Mouse (Mus musculus) G1E (cell line): ENCODE results near the gene Gm44502. TPM values are rescaled to one million over a fixed set of nuclear protein-coding genes. Genes with fewer than 3 reads are reported as not detected.

Experiments
- ATAC-seq: 2 replicates; pipeline ENCODE4 v1.8.0; 2016; ENCODE audit warnings: mild to moderate bottlenecking; ENCODE audit not compliant: insufficient number of reproducible peaks, poor library complexity, low FRiP score, severe bottlenecking; ENCODE audit errors: extremely low read depth
- DNase-seq: peaks from one replicate; pipeline ENCODE4 v3.0.0; 2012; ENCODE audit warnings: low spot score
- H3K27me3 ChIP-seq: 2 replicates; pipeline ENCODE4 v1.6.1; 2012; ENCODE audit warnings: mild to moderate bottlenecking, low read length, inconsistent platforms; ENCODE audit not compliant: insufficient read depth
- H3K36me3 ChIP-seq: replicated peaks from 2 replicates; pipeline ENCODE3; 2012; ENCODE audit warnings: mild to moderate bottlenecking, inconsistent platforms
- H3K4me1 ChIP-seq: 2 replicates; pipeline ENCODE4 v1.6.1; 2012; ENCODE audit warnings: low read depth, low read length, inconsistent platforms, mixed read lengths; ENCODE audit not compliant: insufficient read depth
- H3K4me3 ChIP-seq: 2 replicates; pipeline ENCODE4 v1.5.1; 2012; ENCODE audit warnings: low read depth, mild to moderate bottlenecking, inconsistent platforms, low read length, moderate library complexity, mixed read lengths
- H3K9me3 ChIP-seq: replicated peaks from 2 replicates; pipeline ENCODE4 v1.6.1; 2012; ENCODE audit warnings: inconsistent platforms
- CTCF ChIP-seq: IDR thresholded peaks from 2 replicates; pipeline ENCODE4 v1.5.1; 2012; ENCODE audit warnings: low read depth, low read length, inconsistent platforms, mixed read lengths
- GATA1 ChIP-seq: IDR thresholded peaks from 2 replicates; pipeline ENCODE4 v1.6.1; 2012; ENCODE audit warnings: borderline replicate concordance, low read length, inconsistent platforms, mixed read lengths
- GATA2 ChIP-seq: IDR thresholded peaks from 2 replicates; pipeline ENCODE4 v1.6.1; 2012; ENCODE audit warnings: low read depth, low read length, inconsistent platforms, borderline replicate concordance
- POLR2AphosphoS5 ChIP-seq: IDR thresholded peaks from 2 replicates; pipeline ENCODE4 v1.6.1; 2012; ENCODE audit warnings: low read depth, low read length, inconsistent platforms; ENCODE audit not compliant: insufficient replicate concordance
- TAL1 ChIP-seq: conservative IDR thresholded peaks from 2 replicates; pipeline ENCODE4 v1.6.1; 2012; ENCODE audit warnings: low read depth, low read length, inconsistent platforms, mixed read lengths
- polyA plus RNA-seq: library from polyadenylated mRNA; stranded (reverse); fragments of >175 nt; gene quantifications from 2 replicates; pipeline ENCODE4 v1.2.3, GENCODE M21; 2012
- total RNA-seq, 2 experiments: library from RNA; stranded (forward) in 1 of 2; stranded (reverse) in 1 of 2; fragments of 200-1000 nt in 1 of 2; fragments of >200 nt in 1 of 2; fragmentation: Nextera tagmentation in 1 of 2; gene quantifications; 2 replicates each; pipeline ENCODE4 v1.2.3; 2014 to 2017

Gene Gm44502
- total and polyA plus RNA-seq, 3 experiments = 0.71 to 0.93 TPM; not detected in 1

GRCm38 (mm10) chr15:89373762-89374248 is 55.7 kb downstream of the Gm44502 start, which contains the start of gene Sco2:
Gene Sco2 (minus strand): TSS chr15:89373846.
- ATAC-seq (peak; percentile 65), DNase-seq (peak; percentile 86)
- peaks cover 57% of the 10 kb centered on the region for H3K4me1 ChIP-seq
- peaks cover 16% of the 10 kb centered on the region for H3K9me3 ChIP-seq
- no peak for TF ChIP-seq GATA2
- peak; percentile 72; the same call in 1 of the 2 replicates for TF ChIP-seq CTCF
- 0 out of 2 replicates have a peak, but pooled peaks have one; percentile 77 for TF ChIP-seq POLR2AphosphoS5
- H3K36me3 ChIP-seq = peaks cover 54% of the 10 kb centered on the region
- peaks cover 1% of the 10 kb centered on the region; the same call in 1 of the 2 replicates for H3K27me3 ChIP-seq
- peak within 1 kb of the TSS; percentile 86 for H3K4me3 ChIP-seq

GRCm38 (mm10) chr15:89373027-89373761 is 56.3 kb downstream of the Gm44502 start:
- Histone ChIP-seq H3K4me1 (peaks cover 57% of the 10 kb centered on the region), H3K36me3 (peaks cover 60% of the 10 kb centered on the region), H3K27me3 (no peaks in the 10 kb centered on the region; the same call in 1 of the 2 replicates), H3K9me3 (peaks cover 10% of the 10 kb centered on the region), H3K4me3 (peak overlapping the region; percentile 86)
- peak; percentile 89 for DNase-seq
- peak; percentile 30; the same call in 1 of the 2 replicates for TF ChIP-seq CTCF
- TF ChIP-seq GATA2 = no peak
- peak; percentile 75 for ATAC-seq

GRCm38 (mm10) chr15:89372536-89372935 is 57.0 kb downstream of the Gm44502 start:
- no peak for ATAC-seq

GRCm38 (mm10) chr15:89372068-89372467 is 57.4 kb downstream of the Gm44502 start:
- Histone ChIP-seq H3K4me1 (peaks cover 57% of the 10 kb centered on the region), H3K4me3 (peak overlapping the region; percentile 86; the same call in 1 of the 2 replicates), H3K36me3 (peaks cover 72% of the 10 kb centered on the region), H3K9me3 (no peaks in the 10 kb centered on the region), H3K27me3 (no peaks in the 10 kb centered on the region)
- ATAC-seq (no peak), DNase-seq (no peak)
- TF ChIP-seq CTCF (no peak), TAL1 (no peak), GATA1 (no peak), POLR2AphosphoS5 (no peak), GATA2 (no peak)

More at GRCm38 (mm10) chr15:89372536-89372935, 57.0 kb downstream of the Gm44502 start:
- peaks cover 3% of the 10 kb centered on the region; the same call in 1 of the 2 replicates for H3K9me3 ChIP-seq
- DNase-seq = no peak
- peak overlapping the region; percentile 86 for H3K4me3 ChIP-seq
- H3K36me3 ChIP-seq = peaks cover 67% of the 10 kb centered on the region
- no peaks in the 10 kb centered on the region for H3K27me3 ChIP-seq
- peaks cover 57% of the 10 kb centered on the region for H3K4me1 ChIP-seq
- no peak for TF ChIP-seq CTCF
- TF ChIP-seq TAL1 = no peak
- no peak for TF ChIP-seq POLR2AphosphoS5
- TF ChIP-seq GATA2 = no peak
- no peak for TF ChIP-seq GATA1

Other genes starting within 250 kb of the Gm44502 start
Only the 20 nearest of the 21 such genes appear.
- 3.5 and 4.0 TPM in 2 replicates for gene Dennd6b, start 233.2 kb downstream of the Gm44502 start, total RNA-seq (2014; fragmentation: Nextera tagmentation)
- gene Dennd6b, start 233.2 kb downstream of the Gm44502 start, total RNA-seq (2017) = 1.8 and 2.3 TPM in 2 replicates
- gene Dennd6b, start 233.2 kb downstream of the Gm44502 start, polyA plus RNA-seq = 7.3 and 7.6 TPM in 2 replicates
- 47.6 and 65.5 TPM in 2 replicates for gene Ppp6r2, start 218.1 kb downstream of the Gm44502 start, total RNA-seq (2014; fragmentation: Nextera tagmentation)
- 34.9 and 104 TPM in 2 replicates for gene Ppp6r2, start 218.1 kb downstream of the Gm44502 start, total RNA-seq (2017)
- 105 and 107 TPM in 2 replicates for gene Ppp6r2, start 218.1 kb downstream of the Gm44502 start, polyA plus RNA-seq
- 100 and 128 TPM in 2 replicates for gene Sbf1, start 114.4 kb downstream of the Gm44502 start, total RNA-seq (2014; fragmentation: Nextera tagmentation)
- 40.5 and 42.5 TPM in 2 replicates for gene Sbf1, start 114.4 kb downstream of the Gm44502 start, total RNA-seq (2017)
- 104 and 145 TPM in 2 replicates for gene Sbf1, start 114.4 kb downstream of the Gm44502 start, polyA plus RNA-seq
- gene Adm2, start 107.0 kb downstream of the Gm44502 start, total RNA-seq (2014; fragmentation: Nextera tagmentation) = not detected in 2 replicates
- not detected in 2 replicates for gene Adm2, start 107.0 kb downstream of the Gm44502 start, total RNA-seq (2017)
- gene Adm2, start 107.0 kb downstream of the Gm44502 start, polyA plus RNA-seq = 0.11 and 0.12 TPM in 2 replicates
- not detected in 2 replicates for gene Miox, start 95.3 kb downstream of the Gm44502 start, total RNA-seq (2014; fragmentation: Nextera tagmentation)
- 0.11 and 0.12 TPM in 2 replicates for gene Miox, start 95.3 kb downstream of the Gm44502 start, total RNA-seq (2017)
- gene Miox, start 95.3 kb downstream of the Gm44502 start, polyA plus RNA-seq = not detected in 2 replicates
- 42.7 and 76.3 TPM in 2 replicates for gene Lmf2, start 74.0 kb downstream of the Gm44502 start, total RNA-seq (2014; fragmentation: Nextera tagmentation)
- gene Lmf2, start 74.0 kb downstream of the Gm44502 start, total RNA-seq (2017) = 13.7 and 15.3 TPM in 2 replicates
- 116 and 125 TPM in 2 replicates for gene Lmf2, start 74.0 kb downstream of the Gm44502 start, polyA plus RNA-seq
- gene Ncaph2, start 74.0 kb downstream of the Gm44502 start, total RNA-seq (2014; fragmentation: Nextera tagmentation) = 147 and 164 TPM in 2 replicates
- 130 and 148 TPM in 2 replicates for gene Ncaph2, start 74.0 kb downstream of the Gm44502 start, total RNA-seq (2017)
- 68.4 and 78.1 TPM in 2 replicates for gene Ncaph2, start 74.0 kb downstream of the Gm44502 start, polyA plus RNA-seq
- gene Sco2, start 55.9 kb downstream of the Gm44502 start, total RNA-seq (2014; fragmentation: Nextera tagmentation) = 9.5 and 15.0 TPM in 2 replicates
- 26.2 and 27.8 TPM in 2 replicates for gene Sco2, start 55.9 kb downstream of the Gm44502 start, total RNA-seq (2017)
- gene Sco2, start 55.9 kb downstream of the Gm44502 start, polyA plus RNA-seq = 62.3 and 64.6 TPM in 2 replicates
- not detected in 2 replicates for gene Tymp, start 52.7 kb downstream of the Gm44502 start, total RNA-seq (2014; fragmentation: Nextera tagmentation)
- gene Tymp, start 52.7 kb downstream of the Gm44502 start, total RNA-seq (2017) = 0.27 and 0.35 TPM in 2 replicates
- 0.61 and 0.69 TPM in 2 replicates for gene Tymp, start 52.7 kb downstream of the Gm44502 start, polyA plus RNA-seq
- not detected in 2 replicates for gene Odf3b, start 50.4 kb downstream of the Gm44502 start, total RNA-seq (2014; fragmentation: Nextera tagmentation)
- gene Odf3b, start 50.4 kb downstream of the Gm44502 start, total RNA-seq (2017) = not detected in 2 replicates
- gene Odf3b, start 50.4 kb downstream of the Gm44502 start, polyA plus RNA-seq = not detected in 2 replicates
- gene Klhdc7b, start 44.8 kb downstream of the Gm44502 start, total RNA-seq (2014; fragmentation: Nextera tagmentation) = not detected in 2 replicates
- 0.05 TPM in 1 of 2 replicates, not detected in the other for gene Klhdc7b, start 44.8 kb downstream of the Gm44502 start, total RNA-seq (2017)
- gene Klhdc7b, start 44.8 kb downstream of the Gm44502 start, polyA plus RNA-seq = not detected in 2 replicates
- gene Syce3, start 19.2 kb downstream of the Gm44502 start, total RNA-seq (2014; fragmentation: Nextera tagmentation) = not detected in 2 replicates
- not detected in 2 replicates for gene Syce3, start 19.2 kb downstream of the Gm44502 start, total RNA-seq (2017)
- not detected in 2 replicates for gene Syce3, start 19.2 kb downstream of the Gm44502 start, polyA plus RNA-seq
- gene Cpt1b, start 3.8 kb downstream of the Gm44502 start, total RNA-seq (2014; fragmentation: Nextera tagmentation) = 3.7 and 7.7 TPM in 2 replicates
- gene Cpt1b, start 3.8 kb downstream of the Gm44502 start, total RNA-seq (2017) = 2.1 and 2.6 TPM in 2 replicates
- 0.77 and 0.88 TPM in 2 replicates for gene Cpt1b, start 3.8 kb downstream of the Gm44502 start, polyA plus RNA-seq
- gene C730034F03Rik, start 107 bp downstream of the Gm44502 start, total RNA-seq (2014; fragmentation: Nextera tagmentation) = 4.9 and 7.4 TPM in 2 replicates
- gene C730034F03Rik, start 107 bp downstream of the Gm44502 start, total RNA-seq (2017) = 2.6 and 4.9 TPM in 2 replicates
- gene C730034F03Rik, start 107 bp downstream of the Gm44502 start, polyA plus RNA-seq = 0.24 and 0.25 TPM in 2 replicates
- 19.3 and 32.8 TPM in 2 replicates for gene Chkb, start 212 bp upstream of the Gm44502 start, total RNA-seq (2014; fragmentation: Nextera tagmentation)
- 42.5 and 51.0 TPM in 2 replicates for gene Chkb, start 212 bp upstream of the Gm44502 start, total RNA-seq (2017)
- 75.9 and 85.4 TPM in 2 replicates for gene Chkb, start 212 bp upstream of the Gm44502 start, polyA plus RNA-seq
- not detected in 2 replicates for gene Mapk8ip2, start 24.2 kb upstream of the Gm44502 start, total RNA-seq (2014; fragmentation: Nextera tagmentation)
- 0.05 TPM in 1 of 2 replicates, not detected in the other for gene Mapk8ip2, start 24.2 kb upstream of the Gm44502 start, total RNA-seq (2017)
- 0.01 TPM in 1 of 2 replicates, not detected in the other for gene Mapk8ip2, start 24.2 kb upstream of the Gm44502 start, polyA plus RNA-seq
- 12.2 and 12.8 TPM in 2 replicates for gene Arsa, start 47.7 kb upstream of the Gm44502 start, total RNA-seq (2014; fragmentation: Nextera tagmentation)
- gene Arsa, start 47.7 kb upstream of the Gm44502 start, total RNA-seq (2017) = 21.1 and 25.4 TPM in 2 replicates
- 37.5 and 39.2 TPM in 2 replicates for gene Arsa, start 47.7 kb upstream of the Gm44502 start, polyA plus RNA-seq
- gene Shank3, start 69.9 kb upstream of the Gm44502 start, total RNA-seq (2014; fragmentation: Nextera tagmentation) = not detected in 2 replicates
- 0.46 and 0.55 TPM in 2 replicates for gene Shank3, start 69.9 kb upstream of the Gm44502 start, total RNA-seq (2017)
- gene Shank3, start 69.9 kb upstream of the Gm44502 start, polyA plus RNA-seq = 0.34 and 0.40 TPM in 2 replicates
- not detected in 2 replicates for gene Acr, start 138.6 kb upstream of the Gm44502 start, total RNA-seq (2014; fragmentation: Nextera tagmentation)
- gene Acr, start 138.6 kb upstream of the Gm44502 start, total RNA-seq (2017) = not detected in 2 replicates
- not detected in 2 replicates for gene Acr, start 138.6 kb upstream of the Gm44502 start, polyA plus RNA-seq
- gene Rabl2, start 162.2 kb upstream of the Gm44502 start, total RNA-seq (2014; fragmentation: Nextera tagmentation) = 11.8 and 12.7 TPM in 2 replicates
- 5.3 and 5.5 TPM in 2 replicates for gene Rabl2, start 162.2 kb upstream of the Gm44502 start, total RNA-seq (2017)
- 8.1 and 9.7 TPM in 2 replicates for gene Rabl2, start 162.2 kb upstream of the Gm44502 start, polyA plus RNA-seq